Mouse (Mus musculus) lung, postnatal 0 days (tissue): ENCODE measurements at regions not wholly inside any gene's neighbourhood (a gene's known extent, or its start where the extent isn't known, plus 50 kb on each side); places are given as distances from the start of the nearest gene placed in this dataset.

ENCODE experiments used
- CTCF ChIP-seq: IDR thresholded peaks from 2 replicates; pipeline ENCODE4 v1.5.1; 2016; ENCODE audit warnings: antibody characterized with exemption, mild to moderate bottlenecking
- EP300 ChIP-seq: IDR thresholded peaks from 2 replicates; pipeline ENCODE4 v1.6.1; 2016; ENCODE audit warnings: antibody characterized with exemption, mild to moderate bottlenecking, control low read depth

GRCm38 (mm10) chr6:54762499-54762898 lies 54.2 kb upstream of the Znrf2 start:
- no peak for TF ChIP-seq CTCF
- TF ChIP-seq EP300, result no peak
